Mouse (Mus musculus): ENCODE results near the gene Samd13.

DNA sequence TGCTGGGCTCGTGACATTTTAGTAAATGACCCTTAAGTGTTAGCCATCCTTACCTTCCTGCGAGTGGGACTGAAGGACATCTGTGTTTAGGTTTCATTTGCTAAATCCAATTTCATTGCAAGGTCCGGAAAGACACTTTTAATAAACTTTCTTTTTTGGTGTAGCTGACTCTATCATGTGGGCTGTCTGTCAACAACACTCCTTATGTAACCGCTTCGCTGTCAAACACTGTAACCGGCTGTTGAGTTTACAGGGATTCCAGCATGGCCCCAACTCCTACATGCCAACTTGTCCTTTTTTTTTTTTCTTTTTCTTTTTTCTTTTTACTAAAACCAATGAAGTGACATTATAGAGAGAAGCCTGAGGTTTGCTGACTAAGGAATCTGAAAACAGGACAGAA lies 87.0 kb downstream of the Samd13 start:
- TF ChIP-seq POLR2A (IDR thresholded peaks at IDR 0.05; ENCODE audit: low read depth, low read length) (no peak), CTCF (IDR thresholded peaks at IDR 0.05; ENCODE audit: extremely low read depth, insufficient read length, insufficient replicate concordance, low read depth, low read length) (no peak)

All from small intestine, adult 2 months (tissue).